Mouse (Mus musculus) CH12.LX (cell line): ENCODE results near the gene Vps33a.

Source experiments
- CHD2 ChIP-seq: IDR thresholded peaks from 2 replicates; pipeline ENCODE4 v1.6.1; 2011; ENCODE audit warnings: low read length, improper control_type of control experiment
- CTCF ChIP-seq, 2 experiments: IDR thresholded peaks in 1 of 2; conservative IDR thresholded peaks in 1 of 2; 2 replicates each; pipeline ENCODE4 v1.5.1; 2011 to 2012; ENCODE audit warnings: low read depth in 2 of 2, low read length in 2 of 2, improper control_type of control experiment in 1 of 2, inconsistent platforms in 1 of 2, mild to moderate bottlenecking in 1 of 2, moderate library complexity in 1 of 2
- MAZ ChIP-seq: IDR thresholded peaks from 2 replicates; pipeline ENCODE4 v1.6.1; 2012; ENCODE audit warnings: low read depth, mild to moderate bottlenecking, inconsistent platforms, low read length, improper control_type of control experiment, moderate library complexity
- MXI1 ChIP-seq: IDR thresholded peaks from 2 replicates; pipeline ENCODE4 v1.6.1; 2011; ENCODE audit warnings: mild to moderate bottlenecking, low read depth, low read length, improper control_type of control experiment
- POLR2A ChIP-seq: IDR thresholded peaks from 2 replicates; pipeline ENCODE4 v1.6.1; 2011; ENCODE audit warnings: low read depth, mild to moderate bottlenecking, improper control_type of control experiment, low read length
- POLR2AphosphoS2 ChIP-seq: IDR thresholded peaks from 2 replicates; pipeline ENCODE4 v1.6.1; 2011; ENCODE audit warnings: low read depth, low read length, improper control_type of control experiment
- RAD21 ChIP-seq: IDR thresholded peaks from 2 replicates; pipeline ENCODE4 v1.6.1; 2011; ENCODE audit warnings: low read depth, mild to moderate bottlenecking, low read length, improper control_type of control experiment, moderate library complexity
- RCOR1 ChIP-seq: conservative IDR thresholded peaks from 2 replicates; pipeline ENCODE4 v1.6.1; 2012; ENCODE audit warnings: low read depth, mild to moderate bottlenecking, inconsistent platforms, low read length, improper control_type of control experiment
- TCF12 ChIP-seq: IDR thresholded peaks from 2 replicates; pipeline ENCODE4 v1.6.1; 2014; ENCODE audit warnings: low read depth, mild to moderate bottlenecking, inconsistent platforms, low read length, improper control_type of control experiment
- UBTF ChIP-seq: IDR thresholded peaks from 2 replicates; pipeline ENCODE4 v1.6.1; 2012; ENCODE audit warnings: low read depth, mild to moderate bottlenecking, inconsistent platforms, low read length, improper control_type of control experiment, moderate library complexity

DNA sequence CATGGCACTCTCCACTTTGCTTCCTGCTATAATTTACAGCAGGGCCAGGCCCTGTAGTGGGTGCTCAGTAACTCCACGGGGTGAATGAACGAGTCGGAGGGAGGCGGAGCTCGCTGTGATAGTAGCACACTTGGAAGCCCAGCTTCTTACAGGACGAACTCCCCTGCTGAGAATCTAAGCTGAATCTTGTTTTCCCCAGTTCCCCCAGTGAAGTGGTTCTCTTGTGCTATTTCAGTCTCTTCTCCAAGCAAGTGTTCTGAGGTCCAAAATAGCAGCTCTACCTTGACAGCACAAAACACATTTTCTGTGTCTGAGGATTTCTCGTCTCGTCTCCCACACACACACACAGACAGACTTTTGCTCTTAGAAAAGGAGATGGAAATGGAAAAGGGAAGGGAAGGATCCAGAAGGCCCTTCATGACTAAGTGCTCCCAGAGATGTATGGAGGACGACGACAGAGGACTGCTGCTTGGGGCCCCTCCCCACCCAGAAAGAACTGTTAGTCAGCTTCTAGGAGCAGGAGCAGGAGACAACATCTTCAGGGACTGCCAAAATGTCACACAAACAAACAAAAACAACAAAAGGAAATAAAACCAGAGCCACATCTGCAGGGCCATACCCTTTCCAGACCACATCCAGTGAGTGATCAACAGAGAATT lies 20.9 kb upstream of the Vps33a start:
- no peak for TF ChIP-seq CTCF (conservative IDR thresholded peaks at IDR 0.05 in 1 of 2, IDR thresholded peaks at IDR 0.05 in 1 of 2; ENCODE audit: low read depth in 2 of 2, low read length in 2 of 2)
- TF ChIP-seq TCF12, result no peak
- no peak for TF ChIP-seq POLR2AphosphoS2
- TF ChIP-seq RAD21, result no peak
- TF ChIP-seq MAZ, result no peak
- no peak for TF ChIP-seq POLR2A
- TF ChIP-seq RCOR1, result no peak
- TF ChIP-seq UBTF, result no peak
- TF ChIP-seq CHD2, result no peak
- no peak for TF ChIP-seq MXI1
